Mouse (Mus musculus): ENCODE results near the gene Ift122. TPM values are rescaled to one million over a fixed set of nuclear protein-coding genes. Genes with fewer than 3 reads are reported as not detected.

Ift122 gene
- polyA plus RNA-seq, 1 experiment from 2014 or later, result 16.9 TPM

DNA sequence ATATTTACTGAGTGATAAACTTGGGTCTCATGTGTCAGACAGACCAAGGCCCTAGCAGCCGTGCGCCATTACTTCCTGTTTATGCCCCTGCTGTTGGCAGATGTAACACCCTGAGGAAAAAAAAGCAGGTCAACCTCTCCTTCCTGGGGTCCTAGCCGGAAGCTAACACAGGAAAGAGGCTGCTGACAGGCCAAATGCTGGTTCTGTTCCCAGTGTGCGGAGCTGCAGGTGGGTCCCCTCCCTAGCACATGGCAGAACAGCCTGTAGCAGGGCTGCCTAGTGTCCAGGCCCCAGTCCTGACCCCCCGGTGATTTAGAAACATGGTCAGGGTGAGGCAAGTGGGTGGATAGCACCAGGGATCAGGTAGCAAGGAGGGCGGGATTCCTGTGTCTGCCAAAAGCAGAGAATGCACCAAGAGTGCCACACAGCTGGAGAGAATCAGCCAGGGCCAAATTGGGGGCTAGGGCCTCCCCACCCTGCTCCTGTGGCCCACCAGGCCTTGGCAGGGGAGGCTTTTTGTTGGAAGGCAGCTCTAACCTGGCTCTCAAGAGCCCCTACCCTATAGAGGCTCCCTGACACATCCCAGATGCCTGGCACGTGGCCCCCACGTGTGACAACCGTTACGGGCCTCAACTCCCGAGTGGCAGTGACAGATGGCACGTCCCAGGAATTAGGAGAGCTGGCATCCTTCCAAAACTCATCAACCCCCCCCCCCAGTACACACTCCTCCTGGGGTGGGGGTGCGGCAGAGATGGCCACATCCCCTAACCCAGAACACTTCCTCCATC is 118.2 kb downstream of the Ift122 start:
- Histone ChIP-seq H3K4me1 (ENCODE audit: control insufficient read depth, insufficient read depth, low read length) (peaks cover 14% of the 10 kb centered on the region), H3K27ac (ENCODE audit: low read depth, low read length) (peak overlapping the region; percentile 50), H3K9me3 (replicated peaks; ENCODE audit: control insufficient read depth, low read length) (no peaks in the 10 kb centered on the region), H3K4me2 (ENCODE audit: low read length) (no peak overlapping the region), H3K27me3 (replicated peaks; ENCODE audit: control insufficient read depth, insufficient read depth, low read length) (no peaks in the 10 kb centered on the region), H3K36me3 (ENCODE audit: control insufficient read depth, insufficient read depth, low read length) (0 out of 2 replicates have a peak, but pooled peaks cover 2% of the 10 kb centered on the region), H3K4me3 (ENCODE audit: low read depth, low read length) (no peak overlapping the region), H3K9ac (ENCODE audit: low read length) (no peak overlapping the region)
- peak; percentile 82 for ATAC-seq
- peak; percentile 72 for DNase-seq (ENCODE audit: low spot score)
- WGBS, result 45% methylated on average over 13 of the region's 13 CpGs

DNA sequence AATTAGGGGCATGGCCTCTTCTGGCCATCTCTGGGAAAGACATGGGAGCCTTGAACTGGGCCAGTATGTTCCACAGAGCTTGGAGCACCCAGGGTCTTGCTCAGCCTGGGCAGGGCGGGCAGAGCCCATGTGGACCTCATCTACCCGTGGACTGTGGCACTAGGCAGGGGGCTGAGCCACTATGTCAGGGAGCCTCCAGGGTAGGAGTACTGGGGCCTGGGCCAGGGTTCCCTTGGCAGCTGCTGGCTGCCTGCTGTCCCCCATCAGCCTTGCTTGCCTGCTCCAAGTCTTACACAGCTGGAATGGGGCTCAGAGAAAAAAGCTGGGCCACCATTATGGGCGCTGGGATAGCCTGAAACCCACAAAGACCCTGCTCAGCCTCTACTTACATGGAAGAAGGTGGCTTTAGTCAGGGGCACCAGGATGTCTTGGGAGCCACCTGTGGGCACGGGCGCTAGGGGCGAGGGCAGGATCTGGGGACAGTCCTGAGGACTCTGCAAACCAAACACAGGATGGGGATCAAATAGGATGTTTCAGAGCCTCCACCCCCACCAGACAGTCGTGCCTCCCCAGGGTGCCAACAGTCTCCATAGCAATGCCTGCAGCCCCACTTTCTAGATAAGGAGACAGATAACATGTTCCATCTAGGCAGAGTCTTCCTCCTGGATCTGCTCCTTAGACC is 119.0 kb downstream of the Ift122 start:
- Histone ChIP-seq H3K4me1 (ENCODE audit: control insufficient read depth, insufficient read depth, low read length) (peaks cover 14% of the 10 kb centered on the region), H3K9me3 (replicated peaks; ENCODE audit: control insufficient read depth, low read length) (no peaks in the 10 kb centered on the region), H3K9ac (ENCODE audit: low read length) (no peak overlapping the region), H3K36me3 (ENCODE audit: control insufficient read depth, insufficient read depth, low read length) (0 out of 2 replicates have a peak, but pooled peaks cover 2% of the 10 kb centered on the region), H3K27ac (ENCODE audit: low read depth, low read length) (peak overlapping the region; percentile 50; the same call in 1 of the 2 replicates), H3K4me3 (ENCODE audit: low read depth, low read length) (no peak overlapping the region), H3K4me2 (ENCODE audit: low read length) (no peak overlapping the region), H3K27me3 (replicated peaks; ENCODE audit: control insufficient read depth, insufficient read depth, low read length) (no peaks in the 10 kb centered on the region)
- DNase-seq (ENCODE audit: low spot score) (no peak), ATAC-seq (peak; percentile 36; the same call in 1 of the 2 replicates)
- 76% methylated on average over 7 of the region's 7 CpGs for WGBS

DNA sequence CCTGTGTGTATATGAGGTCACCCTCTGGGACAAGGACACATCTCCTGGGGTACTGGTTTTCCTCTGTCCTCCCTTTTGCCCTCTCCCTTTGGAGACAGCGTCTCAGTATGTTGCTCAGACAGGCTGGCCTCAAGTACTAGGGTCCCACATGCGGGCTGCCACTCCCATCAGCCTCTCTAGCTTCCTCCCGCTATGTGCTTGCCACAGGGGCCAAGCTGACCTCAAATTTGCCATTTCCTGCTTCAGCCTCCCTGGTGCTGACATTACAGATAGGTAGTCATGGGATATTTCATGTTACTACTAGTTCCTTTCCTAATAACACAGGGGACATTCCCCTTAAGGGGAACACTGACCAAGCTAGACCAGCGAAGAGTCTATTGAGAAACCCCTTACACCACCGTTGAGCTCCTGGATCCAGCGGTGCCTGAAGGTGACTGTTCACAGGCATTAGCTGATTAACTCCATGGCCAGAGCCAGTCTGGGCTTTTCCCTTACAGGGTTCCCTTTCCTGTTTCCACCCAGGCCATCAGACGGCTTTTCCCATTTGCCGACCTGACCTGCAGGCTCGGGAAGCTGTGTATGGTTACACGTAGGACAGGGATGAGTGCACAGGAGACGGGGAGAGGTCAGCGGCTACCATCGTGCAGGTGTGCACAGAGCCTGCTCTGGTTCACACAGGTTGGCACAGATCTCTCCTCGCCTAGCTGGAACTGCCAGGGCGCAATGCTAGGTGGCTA is 120.0 kb downstream of the Ift122 start:
- Histone ChIP-seq H3K9ac (ENCODE audit: low read length) (no peak overlapping the region), H3K9me3 (replicated peaks; ENCODE audit: control insufficient read depth, low read length) (no peaks in the 10 kb centered on the region), H3K27ac (ENCODE audit: low read depth, low read length) (no peak overlapping the region), H3K27me3 (replicated peaks; ENCODE audit: control insufficient read depth, insufficient read depth, low read length) (no peaks in the 10 kb centered on the region), H3K4me3 (ENCODE audit: low read depth, low read length) (no peak overlapping the region), H3K36me3 (ENCODE audit: control insufficient read depth, insufficient read depth, low read length) (0 out of 2 replicates have a peak, but pooled peaks cover 2% of the 10 kb centered on the region), H3K4me2 (ENCODE audit: low read length) (no peak overlapping the region), H3K4me1 (ENCODE audit: control insufficient read depth, insufficient read depth, low read length) (peaks cover 14% of the 10 kb centered on the region)
- no peak for DNase-seq (ENCODE audit: low spot score)
- WGBS, result 91% methylated on average over 15 of the region's 15 CpGs
- no peak for ATAC-seq

DNA sequence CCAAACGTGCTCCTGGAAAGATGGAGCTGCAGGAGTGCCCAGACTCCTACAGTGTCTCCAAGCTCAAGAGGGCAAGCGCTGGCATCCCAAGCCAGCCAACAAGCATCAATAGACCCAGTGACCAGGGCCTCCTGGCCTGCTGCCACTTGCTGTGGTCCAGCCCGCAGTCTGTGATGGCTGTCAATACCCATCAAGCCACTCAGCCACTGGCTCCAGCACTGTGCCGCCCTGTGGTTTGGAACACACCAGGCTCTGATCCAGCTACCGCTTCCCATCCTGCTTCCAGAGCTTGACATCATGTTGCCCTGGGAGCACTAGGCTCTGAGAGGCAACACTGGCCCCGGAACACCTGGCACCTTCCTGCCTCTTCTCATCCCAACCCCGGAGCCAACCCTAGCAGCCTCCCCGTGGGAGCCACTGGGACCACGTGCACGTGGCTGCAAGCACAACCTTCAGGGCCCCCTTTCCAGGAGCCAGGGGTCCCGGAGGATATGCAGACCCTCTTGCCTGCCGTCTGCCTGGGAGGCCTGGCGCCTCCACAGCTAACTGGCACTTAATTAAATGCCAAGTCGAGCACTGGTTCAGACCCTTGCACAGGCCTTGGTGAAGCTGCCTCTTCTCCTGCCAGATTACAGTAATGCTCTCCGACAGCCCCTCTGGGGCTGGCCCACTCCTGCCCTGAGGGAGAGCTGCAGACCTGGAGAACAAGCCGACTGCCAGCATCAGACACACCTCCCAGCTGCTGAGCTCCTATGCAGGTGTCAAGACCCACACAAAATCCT is 120.8 kb downstream of the Ift122 start:
- H3K9me3 ChIP-seq (replicated peaks; ENCODE audit: control insufficient read depth, low read length), result no peaks in the 10 kb centered on the region
- peaks cover 14% of the 10 kb centered on the region for H3K4me1 ChIP-seq (ENCODE audit: control insufficient read depth, insufficient read depth, low read length)
- no peak overlapping the region for H3K9ac ChIP-seq (ENCODE audit: low read length)
- H3K4me2 ChIP-seq (ENCODE audit: low read length), result no peak overlapping the region
- WGBS, result 73% methylated on average over 16 of the region's 16 CpGs
- DNase-seq (ENCODE audit: low spot score) (no peak), ATAC-seq (no peak)
- H3K36me3 ChIP-seq (ENCODE audit: control insufficient read depth, insufficient read depth, low read length), result 0 out of 2 replicates have a peak, but pooled peaks cover 2% of the 10 kb centered on the region
- no peak overlapping the region for H3K4me3 ChIP-seq (ENCODE audit: low read depth, low read length)
- H3K27me3 ChIP-seq (replicated peaks; ENCODE audit: control insufficient read depth, insufficient read depth, low read length), result no peaks in the 10 kb centered on the region
- H3K27ac ChIP-seq (ENCODE audit: low read depth, low read length), result no peak overlapping the region; the same call in 1 of the 2 replicates

DNA sequence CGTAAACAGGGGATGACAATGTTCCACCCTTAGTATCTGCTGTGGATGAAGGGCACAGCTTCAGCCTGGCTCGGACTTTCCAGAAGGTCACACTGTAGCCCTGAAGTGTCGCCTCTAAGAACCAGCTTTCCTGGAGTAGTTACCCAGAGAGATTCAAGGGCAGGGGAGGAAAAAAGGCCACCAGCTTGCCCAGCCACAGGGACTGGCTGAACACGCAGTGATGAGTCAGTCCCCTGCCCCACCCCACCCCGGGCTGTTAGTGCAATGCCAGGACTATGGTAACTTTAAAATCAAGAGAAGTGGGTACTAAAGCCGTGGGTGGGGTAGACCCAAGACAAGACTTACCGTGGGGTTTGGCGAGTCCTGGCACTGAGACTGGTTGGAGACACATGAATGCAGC is 122.3 kb downstream of the Ift122 start:
- WGBS, result 82% methylated on average over 8 of the region's 8 CpGs

More for the DNA sequence above, 122.3 kb downstream of the Ift122 start:
- no peak overlapping the region for H3K4me3 ChIP-seq (ENCODE audit: low read depth, low read length)
- H3K27me3 ChIP-seq (replicated peaks; ENCODE audit: control insufficient read depth, insufficient read depth, low read length), result no peaks in the 10 kb centered on the region
- no peak overlapping the region for H3K27ac ChIP-seq (ENCODE audit: low read depth, low read length)
- H3K4me1 ChIP-seq (ENCODE audit: control insufficient read depth, insufficient read depth, low read length), result peaks cover 14% of the 10 kb centered on the region
- DNase-seq (ENCODE audit: low spot score) (no peak), ATAC-seq (no peak)
- H3K9ac ChIP-seq (ENCODE audit: low read length), result no peak overlapping the region
- no peaks in the 10 kb centered on the region for H3K9me3 ChIP-seq (replicated peaks; ENCODE audit: control insufficient read depth, low read length)
- H3K36me3 ChIP-seq (ENCODE audit: control insufficient read depth, insufficient read depth, low read length), result 0 out of 2 replicates have a peak, but pooled peaks cover 2% of the 10 kb centered on the region
- H3K4me2 ChIP-seq (ENCODE audit: low read length), result no peak overlapping the region

Other genes starting within 250 kb of the Ift122 start
- gene Raf1, start 176.8 kb upstream of the Ift122 start, polyA plus RNA-seq (2014; fragmentation: Nextera tagmentation; extraction: Ambion mirVana), result 150 and 158 TPM in 2 replicates
- gene Tmem40, start 91.1 kb upstream of the Ift122 start, polyA plus RNA-seq (2014; fragmentation: Nextera tagmentation; extraction: Ambion mirVana), result 0.56 and 0.90 TPM in 2 replicates
- 14.4 and 17.1 TPM in 2 replicates for gene Cand2, start 78.9 kb upstream of the Ift122 start, polyA plus RNA-seq (2014; fragmentation: Nextera tagmentation; extraction: Ambion mirVana)
- gene Rpl32, start 44.7 kb upstream of the Ift122 start, polyA plus RNA-seq (2014; fragmentation: Nextera tagmentation; extraction: Ambion mirVana), result 1,359 and 1,743 TPM in 2 replicates
- gene Efcab12, start 15.1 kb upstream of the Ift122 start, polyA plus RNA-seq (2014; fragmentation: Nextera tagmentation; extraction: Ambion mirVana), result 1.4 and 1.6 TPM in 2 replicates
- gene Mbd4, start 99 bp upstream of the Ift122 start, polyA plus RNA-seq (2014; fragmentation: Nextera tagmentation; extraction: Ambion mirVana), result 9.3 and 11.3 TPM in 2 replicates
- 0.19 and 0.30 TPM in 2 replicates for gene Rho, start 78.3 kb downstream of the Ift122 start, polyA plus RNA-seq (2014; fragmentation: Nextera tagmentation; extraction: Ambion mirVana)
- gene H1foo, start 91.5 kb downstream of the Ift122 start, polyA plus RNA-seq (2014; fragmentation: Nextera tagmentation; extraction: Ambion mirVana), result not detected in 2 replicates
- 15.3 and 19.6 TPM in 2 replicates for gene Plxnd1, start 141.5 kb downstream of the Ift122 start, polyA plus RNA-seq (2014; fragmentation: Nextera tagmentation; extraction: Ambion mirVana)

Measured in forebrain, embryonic 14.5 days (tissue).